ENCODE assay signal across 7 mouse cellular contexts in genomic region chr15:79691023-79691508, GRCm38 (mm10). TPM values are rescaled to one million over a fixed set of nuclear protein-coding genes. Genes with fewer than 3 reads are reported as not detected.
A peak's percentile ranks its signal among the peaks of the same experiment; 100 is the strongest.
DNase-seq lines count a peak whose midpoint lies in the region; ATAC-seq and TF ChIP-seq lines count a peak whose summit lies in the region.

No protein-coding gene starts in this region.

- no peak for DNase-seq in neural tube, embryonic 11.5 days (ENCODE audit: low spot score)
- no peak for DNase-seq in neural tube, embryonic 10.5 days (ENCODE audit: extremely low spot score, low spot score)
- DNase-seq in cerebellum, adult 8-10 months: peak; percentile 62
- peak; percentile 49 for DNase-seq in gastrocnemius, postnatal 10 days
- no peak for DNase-seq in kidney, postnatal 0 days (ENCODE audit: low spot score)

- no peaks in the 10 kb centered on the region for H3K27me3 ChIP-seq in neural tube, embryonic 11.5 days (ENCODE audit: control insufficient read depth, insufficient read depth, low read length)
- no peaks in the 10 kb centered on the region for H3K27me3 ChIP-seq in kidney, postnatal 0 days (ENCODE audit: insufficient read depth, low read length)
- no peaks in the 10 kb centered on the region for H3K27me3 ChIP-seq in midbrain, embryonic 13.5 days

- WGBS in neural tube, embryonic 11.5 days: 0% methylated on average over 45 of the region's 53 CpGs
- WGBS in kidney, postnatal 0 days: under 1% methylated on average over 39 of the region's 53 CpGs
- under 1% methylated on average over 39 of the region's 53 CpGs for WGBS in midbrain, embryonic 13.5 days

- H3K9ac ChIP-seq in neural tube, embryonic 11.5 days (ENCODE audit: low read length): peak overlapping the region; percentile 85
- H3K9ac ChIP-seq in kidney, postnatal 0 days (ENCODE audit: low read depth, low read length): peak overlapping the region; percentile 91
- H3K9ac ChIP-seq in midbrain, embryonic 13.5 days (replicated peaks): peak overlapping the region; percentile 91

- H3K9me3 ChIP-seq in neural tube, embryonic 11.5 days (ENCODE audit: control insufficient read depth, low read length): no peaks in the 10 kb centered on the region
- H3K9me3 ChIP-seq in kidney, postnatal 0 days (replicated peaks; ENCODE audit: low read length): no peaks in the 10 kb centered on the region
- H3K9me3 ChIP-seq in midbrain, embryonic 13.5 days: no peaks in the 10 kb centered on the region

- H3K4me2 ChIP-seq in neural tube, embryonic 11.5 days (ENCODE audit: low read depth): peak overlapping the region; percentile 83
- peak overlapping the region; percentile 99 for H3K4me2 ChIP-seq in kidney, postnatal 0 days (ENCODE audit: low read length)
- H3K4me2 ChIP-seq in midbrain, embryonic 13.5 days (replicated peaks): peak overlapping the region; percentile 99

- ATAC-seq in neural tube, embryonic 11.5 days (ENCODE audit: insufficient read depth, low FRiP score, low TSS enrichment): peak; percentile 41
- ATAC-seq in kidney, postnatal 0 days (replicated peaks; ENCODE audit: low FRiP score, low read depth): peak; percentile 4; the same call in 1 of the 2 replicates
- peak; percentile 43; the same call in 1 of the 2 replicates for ATAC-seq in midbrain, embryonic 13.5 days
- ATAC-seq in inflammation-experienced regulatory T-cells, adult 6 months: no peak

- no peaks in the 10 kb centered on the region for H3K36me3 ChIP-seq in neural tube, embryonic 11.5 days (ENCODE audit: control insufficient read depth, insufficient read depth, low read length)
- H3K36me3 ChIP-seq in kidney, postnatal 0 days (ENCODE audit: insufficient read depth, low read length): 0 out of 2 replicates have a peak, but pooled peaks cover under 1% of the 10 kb centered on the region
- peaks cover 12% of the 10 kb centered on the region for H3K36me3 ChIP-seq in midbrain, embryonic 13.5 days

- H3K4me1 ChIP-seq in neural tube, embryonic 11.5 days (ENCODE audit: control insufficient read depth, insufficient read depth, low read length): peaks cover 12% of the 10 kb centered on the region
- H3K4me1 ChIP-seq in kidney, postnatal 0 days (replicated peaks; ENCODE audit: insufficient read depth, low read length): peaks cover 24% of the 10 kb centered on the region
- H3K4me1 ChIP-seq in midbrain, embryonic 13.5 days (replicated peaks): peaks cover 53% of the 10 kb centered on the region

- no peak for TF ChIP-seq CTCF in kidney, postnatal 0 days (IDR thresholded peaks at IDR 0.05; ENCODE audit: low read depth)

- H3K27ac ChIP-seq in neural tube, embryonic 11.5 days (ENCODE audit: low read depth, low read length): peak overlapping the region; percentile 71
- H3K27ac ChIP-seq in kidney, postnatal 0 days: peak overlapping the region; percentile 87
- peak overlapping the region; percentile 91 for H3K27ac ChIP-seq in midbrain, embryonic 13.5 days

- H3K4me3 ChIP-seq in neural tube, embryonic 11.5 days (ENCODE audit: low read depth, low read length): peak overlapping the region; percentile 81
- peak overlapping the region; percentile 90 for H3K4me3 ChIP-seq in kidney, postnatal 0 days (replicated peaks; ENCODE audit: low read depth, low read length)
- H3K4me3 ChIP-seq in midbrain, embryonic 13.5 days (replicated peaks): peak overlapping the region; percentile 90

RNA-seq across cellular contexts. Expression of gene Gtpbp1, which starts 0.4 kb away (rescaled TPM):
- 39.7 and 42.5 TPM in 2 replicates for polyA plus RNA-seq in neural tube, embryonic 11.5 days (2014; fragmentation: Nextera tagmentation; extraction: Ambion mirVana)
- 10 to 100 TPM; 14.3 to 16.8 TPM for total RNA-seq in gastrocnemius, postnatal 10 days (2021)
- 24.3 and 26.9 TPM in 2 replicates for polyA plus RNA-seq in kidney, postnatal 0 days (2015; fragmentation: Nextera tagmentation; extraction: Ambion mirVana)
- 42.6 and 49.1 TPM in 2 replicates for polyA plus RNA-seq in midbrain, embryonic 13.5 days (2015; fragmentation: Nextera tagmentation; extraction: Ambion mirVana)
- polyA plus RNA-seq in inflammation-experienced regulatory T-cells, adult 6 months (2017; shearing (Covaris generic)): 10 to 100 TPM; 18.7 to 22.5 (median 21.5) TPM

RNA-seq across cellular contexts. Expression of gene Josd1, which starts 3.3 kb away (rescaled TPM):
- polyA plus RNA-seq in neural tube, embryonic 11.5 days (2014; fragmentation: Nextera tagmentation; extraction: Ambion mirVana): 14.6 and 16.4 TPM in 2 replicates
- 10 to 100 TPM; 11.8 to 13.1 TPM for total RNA-seq in gastrocnemius, postnatal 10 days (2021)
- 18.8 and 19.0 TPM in 2 replicates for polyA plus RNA-seq in kidney, postnatal 0 days (2015; fragmentation: Nextera tagmentation; extraction: Ambion mirVana)
- polyA plus RNA-seq in midbrain, embryonic 13.5 days (2015; fragmentation: Nextera tagmentation; extraction: Ambion mirVana): 18.4 and 20.6 TPM in 2 replicates
- 1 to 10 TPM; 3.3 to 4.6 (median 4.1) TPM for polyA plus RNA-seq in inflammation-experienced regulatory T-cells, adult 6 months (2017; shearing (Covaris generic))

RNA-seq across cellular contexts. Expression of gene Tomm22, which starts 20.4 kb away (rescaled TPM):
- 285 and 287 TPM in 2 replicates for polyA plus RNA-seq in neural tube, embryonic 11.5 days (2014; fragmentation: Nextera tagmentation; extraction: Ambion mirVana)
- total RNA-seq in gastrocnemius, postnatal 10 days (2021): 100 to 1,000 TPM in 1 of 2 experiments, 10 to 100 TPM in 1; 90.5 to 102 TPM
- 264 TPM in 2 replicates for polyA plus RNA-seq in kidney, postnatal 0 days (2015; fragmentation: Nextera tagmentation; extraction: Ambion mirVana)
- 254 and 260 TPM in 2 replicates for polyA plus RNA-seq in midbrain, embryonic 13.5 days (2015; fragmentation: Nextera tagmentation; extraction: Ambion mirVana)
- 100 to 1,000 TPM; 185 to 255 (median 187) TPM for polyA plus RNA-seq in inflammation-experienced regulatory T-cells, adult 6 months (2017; shearing (Covaris generic))

RNA-seq across cellular contexts. Expression of gene Cby1, which starts 32.1 kb away (rescaled TPM):
- 65.5 and 70.8 TPM in 2 replicates for polyA plus RNA-seq in neural tube, embryonic 11.5 days (2014; fragmentation: Nextera tagmentation; extraction: Ambion mirVana)
- 10 to 100 TPM; 22.6 to 24.9 TPM for total RNA-seq in gastrocnemius, postnatal 10 days (2021)
- polyA plus RNA-seq in kidney, postnatal 0 days (2015; fragmentation: Nextera tagmentation; extraction: Ambion mirVana): 51.7 and 52.7 TPM in 2 replicates
- polyA plus RNA-seq in midbrain, embryonic 13.5 days (2015; fragmentation: Nextera tagmentation; extraction: Ambion mirVana): 92.4 and 94.9 TPM in 2 replicates
- 10 to 100 TPM; 15.7 to 18.3 (median 16.8) TPM for polyA plus RNA-seq in inflammation-experienced regulatory T-cells, adult 6 months (2017; shearing (Covaris generic))

RNA-seq across cellular contexts. Expression of gene Fam227a, which starts 32.3 kb away (rescaled TPM):
- polyA plus RNA-seq in neural tube, embryonic 11.5 days (2014; fragmentation: Nextera tagmentation; extraction: Ambion mirVana): 3.5 and 4.0 TPM in 2 replicates
- total RNA-seq in gastrocnemius, postnatal 10 days (2021): 1 to 10 TPM; 1.2 to 1.8 TPM
- polyA plus RNA-seq in kidney, postnatal 0 days (2015; fragmentation: Nextera tagmentation; extraction: Ambion mirVana): 0.66 and 1.3 TPM in 2 replicates
- polyA plus RNA-seq in midbrain, embryonic 13.5 days (2015; fragmentation: Nextera tagmentation; extraction: Ambion mirVana): 6.8 and 6.9 TPM in 2 replicates
- under 1 TPM in 2 of 3 experiments, not detected in 1; 0.26 to 0.75 TPM for polyA plus RNA-seq in inflammation-experienced regulatory T-cells, adult 6 months (2017; shearing (Covaris generic))

Comparison
In these comparisons a context has a peak if more than half of its experiments do, and no peak if none do; other contexts are left out.
1. DNase-seq: peak in cerebellum, adult 8-10 months (single experiment) and gastrocnemius, postnatal 10 days (single experiment); none in neural tube, embryonic 11.5 days (single experiment), neural tube, embryonic 10.5 days (single experiment) and kidney, postnatal 0 days (single experiment).
2. Peak in every context shown above with its lines, with median percentiles within 50 percentile points of each other: H3K27ac ChIP-seq, H3K4me2 ChIP-seq, H3K4me3 ChIP-seq and H3K9ac ChIP-seq.